Mouse (Mus musculus): ENCODE measurements at regions not wholly inside any gene's neighbourhood (a gene's known extent, or its start where the extent isn't known, plus 50 kb on each side); places are given as distances from the start of the nearest gene placed in this dataset.

- TF ChIP-seq HCFC1 (IDR thresholded peaks at IDR 0.05; ENCODE audit: borderline replicate concordance, insufficient read depth, low read length) (no peak), ZC3H11A (IDR thresholded peaks at IDR 0.05; ENCODE audit: borderline replicate concordance, low read depth, low read length) (no peak), CHD2 (IDR thresholded peaks at IDR 0.05; ENCODE audit: low read depth, low read length) (no peak), ZNF384 (IDR thresholded peaks at IDR 0.05; ENCODE audit: low read depth, low read length) (no peak), MAFK (IDR thresholded peaks at IDR 0.05; ENCODE audit: insufficient read depth, low read depth, low read length) (no peak)
- Histone ChIP-seq H3K9me3 (ENCODE audit: control insufficient read depth, insufficient read depth, low read depth, low read length) (no peaks in the 10 kb centered on the region), H3K27ac (ENCODE audit: insufficient read depth, low read depth, low read length, poor library complexity, severe bottlenecking) (no peak overlapping the region), H3K36me3 (ENCODE audit: control insufficient read depth, insufficient read depth, low read length, poor library complexity, severe bottlenecking) (no peaks in the 10 kb centered on the region), H3K9ac (ENCODE audit: insufficient read depth, low read depth, low read length, poor library complexity, severe bottlenecking) (no peak overlapping the region), H3K4me1 (ENCODE audit: control insufficient read depth in 2 of 2, insufficient read depth in 2 of 2, low read length in 2 of 2, poor library complexity in 1 of 2) (no peaks in the 10 kb centered on the region), H3K4me3 (ENCODE audit: insufficient read depth in 1 of 2, low read depth in 1 of 2, low read length in 2 of 2, poor library complexity in 1 of 2, severe bottlenecking in 1 of 2) (no peak overlapping the region)
- no peak for DNase-seq (ENCODE audit: low read depth, low spot score)
- in situ Hi-C loops (cut with MboI; ENCODE audit: low sequenced_read_pairs in 2 of 2, unreplicated experiment in 2 of 2) = loop anchor here in 1 of 2 experiments (10.0 kb wide), 1 partner anchor 63 kb away; no protein-coding TSS in a partner anchor
Observed at GRCm38 (mm10) chr12:25192216-25192615, 95.3 kb upstream of the Id2 start.

GRCm38 (mm10) chr12:25190360-25190759, 93.4 kb upstream of the Id2 start:
- no peaks in the 10 kb centered on the region for H3K4me1 ChIP-seq (ENCODE audit: control insufficient read depth in 2 of 2, insufficient read depth in 2 of 2, low read length in 2 of 2, poor library complexity in 1 of 2)
- no peaks in the 10 kb centered on the region for H3K9me3 ChIP-seq (ENCODE audit: control insufficient read depth, insufficient read depth, low read depth, low read length)
- no peaks in the 10 kb centered on the region for H3K36me3 ChIP-seq (ENCODE audit: control insufficient read depth, insufficient read depth, low read length, poor library complexity, severe bottlenecking)
- DNase-seq (ENCODE audit: low read depth, low spot score) = no peak
- in situ Hi-C loops (cut with MboI; ENCODE audit: low sequenced_read_pairs in 2 of 2, unreplicated experiment in 2 of 2) = loop anchor here in 1 of 2 experiments (10.0 kb wide), 1 partner anchor 64 kb away; no protein-coding TSS in a partner anchor
- no peak overlapping the region for H3K9ac ChIP-seq (ENCODE audit: insufficient read depth, low read depth, low read length, poor library complexity, severe bottlenecking)
- H3K4me3 ChIP-seq (ENCODE audit: insufficient read depth in 1 of 2, low read depth in 1 of 2, low read length in 2 of 2, poor library complexity in 1 of 2, severe bottlenecking in 1 of 2) = no peak overlapping the region
- H3K27ac ChIP-seq (ENCODE audit: insufficient read depth, low read depth, low read length, poor library complexity, severe bottlenecking) = no peak overlapping the region
- TF ChIP-seq ZC3H11A (IDR thresholded peaks at IDR 0.05; ENCODE audit: borderline replicate concordance, low read depth, low read length) (no peak), CHD2 (IDR thresholded peaks at IDR 0.05; ENCODE audit: low read depth, low read length) (no peak), HCFC1 (IDR thresholded peaks at IDR 0.05; ENCODE audit: borderline replicate concordance, insufficient read depth, low read length) (no peak), ZNF384 (IDR thresholded peaks at IDR 0.05; ENCODE audit: low read depth, low read length) (no peak), MAFK (IDR thresholded peaks at IDR 0.05; ENCODE audit: insufficient read depth, low read depth, low read length) (no peak)

- Histone ChIP-seq H3K9ac (ENCODE audit: insufficient read depth, low read depth, low read length, poor library complexity, severe bottlenecking) (no peak overlapping the region), H3K4me1 (ENCODE audit: control insufficient read depth in 2 of 2, insufficient read depth in 2 of 2, low read length in 2 of 2, poor library complexity in 1 of 2) (no peaks in the 10 kb centered on the region), H3K4me3 (ENCODE audit: insufficient read depth in 1 of 2, low read depth in 1 of 2, low read length in 2 of 2, poor library complexity in 1 of 2, severe bottlenecking in 1 of 2) (no peak overlapping the region), H3K27ac (ENCODE audit: insufficient read depth, low read depth, low read length, poor library complexity, severe bottlenecking) (no peak overlapping the region), H3K9me3 (ENCODE audit: control insufficient read depth, insufficient read depth, low read depth, low read length) (no peaks in the 10 kb centered on the region), H3K36me3 (ENCODE audit: control insufficient read depth, insufficient read depth, low read length, poor library complexity, severe bottlenecking) (no peaks in the 10 kb centered on the region)
- no peak for DNase-seq (ENCODE audit: low read depth, low spot score)
- TF ChIP-seq CHD2 (IDR thresholded peaks at IDR 0.05; ENCODE audit: low read depth, low read length) (no peak), ZNF384 (IDR thresholded peaks at IDR 0.05; ENCODE audit: low read depth, low read length) (no peak), MAFK (IDR thresholded peaks at IDR 0.05; ENCODE audit: insufficient read depth, low read depth, low read length) (no peak), ZC3H11A (IDR thresholded peaks at IDR 0.05; ENCODE audit: borderline replicate concordance, low read depth, low read length) (no peak), HCFC1 (IDR thresholded peaks at IDR 0.05; ENCODE audit: borderline replicate concordance, insufficient read depth, low read length) (no peak)
- in situ Hi-C loops (cut with MboI; ENCODE audit: low sequenced_read_pairs in 2 of 2, unreplicated experiment in 2 of 2) = loop anchor here in 1 of 2 experiments (10.0 kb wide), 1 partner anchor 64 kb away; no protein-coding TSS in a partner anchor
Observed at GRCm38 (mm10) chr12:25189174-25189761, 92.3 kb upstream of the Id2 start.

- Histone ChIP-seq H3K9me3 (ENCODE audit: control insufficient read depth, insufficient read depth, low read depth, low read length) (no peaks in the 10 kb centered on the region), H3K4me1 (ENCODE audit: control insufficient read depth in 2 of 2, insufficient read depth in 2 of 2, low read length in 2 of 2, poor library complexity in 1 of 2) (peaks cover 0 to 3% of the 10 kb centered on the region in 2 experiments; a peak in 1 of 4 replicates), H3K27ac (ENCODE audit: insufficient read depth, low read depth, low read length, poor library complexity, severe bottlenecking) (no peak overlapping the region), H3K9ac (ENCODE audit: insufficient read depth, low read depth, low read length, poor library complexity, severe bottlenecking) (no peak overlapping the region), H3K36me3 (ENCODE audit: control insufficient read depth, insufficient read depth, low read length, poor library complexity, severe bottlenecking) (no peaks in the 10 kb centered on the region), H3K4me3 (ENCODE audit: insufficient read depth in 1 of 2, low read depth in 1 of 2, low read length in 2 of 2, poor library complexity in 1 of 2, severe bottlenecking in 1 of 2) (no peak overlapping the region)
- TF ChIP-seq ZNF384 (IDR thresholded peaks at IDR 0.05; ENCODE audit: low read depth, low read length) = no peak
- TF ChIP-seq CHD2 (IDR thresholded peaks at IDR 0.05; ENCODE audit: low read depth, low read length) = no peak
- TF ChIP-seq MAFK (IDR thresholded peaks at IDR 0.05; ENCODE audit: insufficient read depth, low read depth, low read length) = no peak
- no peak for TF ChIP-seq ZC3H11A (IDR thresholded peaks at IDR 0.05; ENCODE audit: borderline replicate concordance, low read depth, low read length)
- TF ChIP-seq HCFC1 (IDR thresholded peaks at IDR 0.05; ENCODE audit: borderline replicate concordance, insufficient read depth, low read length) = no peak
- in situ Hi-C loops (cut with MboI; ENCODE audit: low sequenced_read_pairs in 2 of 2, unreplicated experiment in 2 of 2) = loop anchor here in 1 of 2 experiments (10.0 kb wide), 1 partner anchor 64 kb away; no protein-coding TSS in a partner anchor
- DNase-seq (ENCODE audit: low read depth, low spot score) = no peak
Observed at GRCm38 (mm10) chr12:25188556-25188955, 91.6 kb upstream of the Id2 start.
